Mouse (Mus musculus) E14TG2a.4 (cell line): ENCODE measurements at regions not wholly inside any gene's neighbourhood (a gene's known extent, or its start where the extent isn't known, plus 50 kb on each side); places are given as distances from the start of the nearest gene placed in this dataset.

Experiments
- CTCF ChIP-seq: conservative IDR thresholded peaks from 2 replicates; pipeline ENCODE4 v1.5.1; 2014; ENCODE audit warnings: low read length
- POU5F1 ChIP-seq: IDR thresholded peaks from 2 replicates; pipeline ENCODE4 v1.6.1; 2014; ENCODE audit warnings: low read length, borderline replicate concordance

GRCm38 (mm10) chr6:120596717-120597116 lies 65.6 kb upstream of the Hdhd5 start:
- TF ChIP-seq CTCF = no peak
- TF ChIP-seq POU5F1 = no peak
